Mouse (Mus musculus): ENCODE measurements around the gene Mtus2. TPM values are rescaled to one million over a fixed set of nuclear protein-coding genes. Genes with fewer than 3 reads are reported as not detected.

Mtus2 gene
- total RNA-seq, 1 experiment = 11.0 TPM

GRCm38 (mm10) chr5:148272065-148272464 lies 314.9 kb downstream of the Mtus2 start:
- Histone ChIP-seq H3K36me3 (ENCODE audit: control insufficient read depth, insufficient read depth, low read length, poor library complexity, severe bottlenecking) (no peaks in the 10 kb centered on the region), H3K9me3 (ENCODE audit: control insufficient read depth, insufficient read depth, low read depth, low read length) (no peaks in the 10 kb centered on the region), H3K9ac (ENCODE audit: insufficient read depth, low read depth, low read length, poor library complexity, severe bottlenecking) (no peak overlapping the region), H3K4me3 (ENCODE audit: insufficient read depth in 1 of 2, low read depth in 1 of 2, low read length in 2 of 2, poor library complexity in 1 of 2, severe bottlenecking in 1 of 2) (no peak overlapping the region), H3K4me1 (ENCODE audit: control insufficient read depth in 2 of 2, insufficient read depth in 2 of 2, low read length in 2 of 2, poor library complexity in 1 of 2) (no peaks in the 10 kb centered on the region; a peak in 1 of 4 replicates), H3K27ac (ENCODE audit: insufficient read depth, low read depth, low read length, poor library complexity, severe bottlenecking) (no peak overlapping the region)
- in situ Hi-C loops (cut with MboI; ENCODE audit: low sequenced_read_pairs in 2 of 2, unreplicated experiment in 2 of 2) = no loop called here
- no peak for TF ChIP-seq ZNF384 (IDR thresholded peaks at IDR 0.05; ENCODE audit: low read depth, low read length)
- TF ChIP-seq CHD2 (IDR thresholded peaks at IDR 0.05; ENCODE audit: low read depth, low read length) = no peak
- no peak for TF ChIP-seq HCFC1 (IDR thresholded peaks at IDR 0.05; ENCODE audit: borderline replicate concordance, insufficient read depth, low read length)
- no peak for TF ChIP-seq MAFK (IDR thresholded peaks at IDR 0.05; ENCODE audit: insufficient read depth, low read depth, low read length)
- DNase-seq (ENCODE audit: low read depth, low spot score) = no peak

- no peaks in the 10 kb centered on the region for H3K9me3 ChIP-seq (ENCODE audit: control insufficient read depth, insufficient read depth, low read depth, low read length)
- no peak overlapping the region for H3K9ac ChIP-seq (ENCODE audit: insufficient read depth, low read depth, low read length, poor library complexity, severe bottlenecking)
- in situ Hi-C loops (cut with MboI; ENCODE audit: low sequenced_read_pairs in 2 of 2, unreplicated experiment in 2 of 2) = no loop called here
- H3K4me1 ChIP-seq (ENCODE audit: control insufficient read depth in 2 of 2, insufficient read depth in 2 of 2, low read length in 2 of 2, poor library complexity in 1 of 2) = no peaks in the 10 kb centered on the region; a peak in 1 of 4 replicates
- no peak overlapping the region for H3K4me3 ChIP-seq (ENCODE audit: insufficient read depth in 1 of 2, low read depth in 1 of 2, low read length in 2 of 2, poor library complexity in 1 of 2, severe bottlenecking in 1 of 2)
- DNase-seq (ENCODE audit: low read depth, low spot score) = no peak
- no peaks in the 10 kb centered on the region for H3K36me3 ChIP-seq (ENCODE audit: control insufficient read depth, insufficient read depth, low read length, poor library complexity, severe bottlenecking)
- H3K27ac ChIP-seq (ENCODE audit: insufficient read depth, low read depth, low read length, poor library complexity, severe bottlenecking) = no peak overlapping the region
- TF ChIP-seq HCFC1 (IDR thresholded peaks at IDR 0.05; ENCODE audit: borderline replicate concordance, insufficient read depth, low read length) = no peak
- no peak for TF ChIP-seq CHD2 (IDR thresholded peaks at IDR 0.05; ENCODE audit: low read depth, low read length)
Measured at GRCm38 (mm10) chr5:148272771-148273170, 315.7 kb downstream of the Mtus2 start.

GRCm38 (mm10) chr5:148278233-148278632 lies 321.1 kb downstream of the Mtus2 start:
- no peak overlapping the region for H3K4me3 ChIP-seq (ENCODE audit: insufficient read depth in 1 of 2, low read depth in 1 of 2, low read length in 2 of 2, poor library complexity in 1 of 2, severe bottlenecking in 1 of 2)
- H3K9me3 ChIP-seq (ENCODE audit: control insufficient read depth, insufficient read depth, low read depth, low read length) = no peaks in the 10 kb centered on the region
- no peak for DNase-seq (ENCODE audit: low read depth, low spot score)
- H3K9ac ChIP-seq (ENCODE audit: insufficient read depth, low read depth, low read length, poor library complexity, severe bottlenecking) = no peak overlapping the region
- H3K27ac ChIP-seq (ENCODE audit: insufficient read depth, low read depth, low read length, poor library complexity, severe bottlenecking) = no peak overlapping the region
- TF ChIP-seq CHD2 (IDR thresholded peaks at IDR 0.05; ENCODE audit: low read depth, low read length) (no peak), HCFC1 (IDR thresholded peaks at IDR 0.05; ENCODE audit: borderline replicate concordance, insufficient read depth, low read length) (no peak), MAFK (IDR thresholded peaks at IDR 0.05; ENCODE audit: insufficient read depth, low read depth, low read length) (no peak), ZC3H11A (IDR thresholded peaks at IDR 0.05; ENCODE audit: borderline replicate concordance, low read depth, low read length) (no peak), ZNF384 (IDR thresholded peaks at IDR 0.05; ENCODE audit: low read depth, low read length) (no peak)
- in situ Hi-C loops (cut with MboI; ENCODE audit: low sequenced_read_pairs in 2 of 2, unreplicated experiment in 2 of 2) = no loop called here
- H3K36me3 ChIP-seq (ENCODE audit: control insufficient read depth, insufficient read depth, low read length, poor library complexity, severe bottlenecking) = no peaks in the 10 kb centered on the region
- H3K4me1 ChIP-seq (ENCODE audit: control insufficient read depth in 2 of 2, insufficient read depth in 2 of 2, low read length in 2 of 2, poor library complexity in 1 of 2) = no peaks in the 10 kb centered on the region; a peak in 1 of 4 replicates

GRCm38 (mm10) chr5:148280321-148280720 lies 323.2 kb downstream of the Mtus2 start:
- DNase-seq (ENCODE audit: low read depth, low spot score) = no peak
- Histone ChIP-seq H3K4me3 (ENCODE audit: insufficient read depth in 1 of 2, low read depth in 1 of 2, low read length in 2 of 2, poor library complexity in 1 of 2, severe bottlenecking in 1 of 2) (no peak overlapping the region), H3K4me1 (ENCODE audit: control insufficient read depth in 2 of 2, insufficient read depth in 2 of 2, low read length in 2 of 2, poor library complexity in 1 of 2) (no peaks in the 10 kb centered on the region; a peak in 1 of 4 replicates), H3K9me3 (ENCODE audit: control insufficient read depth, insufficient read depth, low read depth, low read length) (no peaks in the 10 kb centered on the region), H3K36me3 (ENCODE audit: control insufficient read depth, insufficient read depth, low read length, poor library complexity, severe bottlenecking) (no peaks in the 10 kb centered on the region), H3K9ac (ENCODE audit: insufficient read depth, low read depth, low read length, poor library complexity, severe bottlenecking) (no peak overlapping the region), H3K27ac (ENCODE audit: insufficient read depth, low read depth, low read length, poor library complexity, severe bottlenecking) (no peak overlapping the region)
- TF ChIP-seq MAFK (IDR thresholded peaks at IDR 0.05; ENCODE audit: insufficient read depth, low read depth, low read length) = no peak
- no peak for TF ChIP-seq CHD2 (IDR thresholded peaks at IDR 0.05; ENCODE audit: low read depth, low read length)
- no peak for TF ChIP-seq ZC3H11A (IDR thresholded peaks at IDR 0.05; ENCODE audit: borderline replicate concordance, low read depth, low read length)
- no peak for TF ChIP-seq ZNF384 (IDR thresholded peaks at IDR 0.05; ENCODE audit: low read depth, low read length)
- no peak for TF ChIP-seq HCFC1 (IDR thresholded peaks at IDR 0.05; ENCODE audit: borderline replicate concordance, insufficient read depth, low read length)
- in situ Hi-C loops (cut with MboI; ENCODE audit: low sequenced_read_pairs in 2 of 2, unreplicated experiment in 2 of 2) = no loop called here

GRCm38 (mm10) chr5:148282093-148282492 lies 325.0 kb downstream of the Mtus2 start:
- no peak overlapping the region for H3K4me3 ChIP-seq (ENCODE audit: insufficient read depth in 1 of 2, low read depth in 1 of 2, low read length in 2 of 2, poor library complexity in 1 of 2, severe bottlenecking in 1 of 2)
- no peaks in the 10 kb centered on the region for H3K9me3 ChIP-seq (ENCODE audit: control insufficient read depth, insufficient read depth, low read depth, low read length)
- no peaks in the 10 kb centered on the region for H3K36me3 ChIP-seq (ENCODE audit: control insufficient read depth, insufficient read depth, low read length, poor library complexity, severe bottlenecking)
- no peaks in the 10 kb centered on the region; a peak in 1 of 4 replicates for H3K4me1 ChIP-seq (ENCODE audit: control insufficient read depth in 2 of 2, insufficient read depth in 2 of 2, low read length in 2 of 2, poor library complexity in 1 of 2)
- H3K9ac ChIP-seq (ENCODE audit: insufficient read depth, low read depth, low read length, poor library complexity, severe bottlenecking) = no peak overlapping the region
- no peak for TF ChIP-seq CHD2 (IDR thresholded peaks at IDR 0.05; ENCODE audit: low read depth, low read length)
- TF ChIP-seq MAFK (IDR thresholded peaks at IDR 0.05; ENCODE audit: insufficient read depth, low read depth, low read length) = peak; percentile 59
- no peak for TF ChIP-seq ZC3H11A (IDR thresholded peaks at IDR 0.05; ENCODE audit: borderline replicate concordance, low read depth, low read length)
- no peak for TF ChIP-seq HCFC1 (IDR thresholded peaks at IDR 0.05; ENCODE audit: borderline replicate concordance, insufficient read depth, low read length)
- TF ChIP-seq ZNF384 (IDR thresholded peaks at IDR 0.05; ENCODE audit: low read depth, low read length) = no peak
- no peak overlapping the region for H3K27ac ChIP-seq (ENCODE audit: insufficient read depth, low read depth, low read length, poor library complexity, severe bottlenecking)
- in situ Hi-C loops (cut with MboI; ENCODE audit: low sequenced_read_pairs in 2 of 2, unreplicated experiment in 2 of 2) = no loop called here
- DNase-seq (ENCODE audit: low read depth, low spot score) = no peak
